Mouse (Mus musculus) adrenal gland, adult 2 months (tissue): ENCODE measurements at regions not wholly inside any gene's neighbourhood (a gene's known extent, or its start where the extent isn't known, plus 50 kb on each side); places are given as distances from the start of the nearest gene placed in this dataset.

Experiments used
- DNase-seq: peaks from one replicate; pipeline ENCODE4 v3.0.0; 2021

GRCm38 (mm10) chr10:70814354-70815131, 158.8 kb upstream of the Phyhipl start:
- no peak for DNase-seq

DNA sequence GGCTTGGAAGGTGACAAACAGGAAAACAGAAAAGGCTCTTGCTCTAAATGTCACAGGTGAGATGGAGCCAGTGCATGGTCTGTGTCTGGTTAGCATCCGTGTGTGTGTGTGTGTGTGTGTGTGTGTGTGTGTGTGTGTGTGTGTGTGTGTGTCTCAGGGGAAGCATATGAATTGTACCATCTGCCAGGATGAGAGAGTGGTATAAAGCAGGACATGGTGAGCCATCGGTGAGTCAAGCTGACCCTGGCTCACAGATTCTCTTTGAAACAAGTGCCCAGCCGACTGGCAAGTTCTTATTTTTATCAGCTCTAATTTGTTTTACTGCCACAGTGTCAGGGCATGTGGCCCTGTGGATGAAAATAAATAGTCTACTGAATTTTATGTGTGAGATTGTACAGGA, 153.6 kb upstream of the Phyhipl start:
- peak; percentile 74 for DNase-seq

GRCm38 (mm10) chr10:70806786-70807385, 151.1 kb upstream of the Phyhipl start:
- peak; percentile 53 for DNase-seq

DNA sequence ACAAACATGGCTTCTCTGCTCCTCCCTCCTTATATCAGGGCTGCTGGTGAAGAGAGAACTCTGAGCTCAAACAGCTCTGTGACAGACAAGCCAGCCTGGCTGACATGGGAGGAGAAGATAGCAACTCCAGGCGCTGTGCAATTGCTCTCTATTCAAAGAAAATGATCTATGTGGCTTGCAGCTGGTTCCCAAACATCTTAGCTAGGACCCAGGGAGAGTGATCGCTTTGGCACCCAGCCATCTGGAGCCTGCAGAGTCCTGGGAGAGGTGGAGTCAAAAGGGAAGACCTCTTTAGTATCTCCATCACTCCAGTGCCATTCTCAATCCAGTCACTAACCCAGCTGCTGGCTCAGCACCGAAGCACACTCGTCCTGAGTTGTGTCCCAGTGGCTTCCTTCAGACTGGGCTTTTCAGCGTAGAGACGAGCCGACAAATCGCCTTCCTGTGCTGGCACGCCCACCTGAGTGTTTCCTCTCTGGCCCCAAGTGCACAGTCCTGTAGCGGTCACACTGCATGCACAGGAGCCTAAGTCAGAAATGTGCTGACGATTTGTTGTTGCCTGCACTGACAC, 145.1 kb upstream of the Phyhipl start:
- DNase-seq = no peak

GRCm38 (mm10) chr10:70799906-70800305, 144.1 kb upstream of the Phyhipl start:
- DNase-seq = no peak

GRCm38 (mm10) chr10:70799191-70799742, 143.5 kb upstream of the Phyhipl start:
- peak; percentile 77 for DNase-seq

DNA sequence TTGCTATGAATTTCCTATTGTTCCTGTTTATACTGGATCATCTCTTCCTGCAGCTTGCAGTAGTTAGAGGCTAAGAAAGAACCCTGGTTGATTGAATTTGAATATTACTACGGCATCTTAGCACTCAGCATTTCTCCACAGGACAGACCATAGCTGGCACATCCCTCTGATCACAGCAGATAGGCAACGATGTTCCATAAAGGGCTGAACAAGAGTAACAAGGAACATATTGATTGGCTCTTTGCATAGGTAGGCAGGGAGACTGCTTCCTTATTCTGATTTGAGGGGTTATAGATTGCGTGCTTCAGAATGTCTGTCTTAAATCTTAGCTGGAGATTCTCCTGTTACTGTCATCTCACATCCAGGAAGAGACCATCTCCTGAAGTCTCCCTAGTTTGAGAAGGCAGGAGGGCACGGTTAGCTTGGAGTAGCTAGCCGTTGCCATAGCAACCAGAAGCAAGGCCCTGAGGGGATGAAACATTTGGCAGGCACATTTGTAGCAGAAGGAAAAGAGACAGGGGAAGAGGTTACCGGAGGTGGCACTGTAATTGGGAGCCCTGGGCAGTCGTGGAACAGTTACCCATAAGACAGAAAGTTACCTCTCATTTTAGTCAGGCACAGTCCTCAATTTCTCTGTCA, 133.2 kb upstream of the Phyhipl start:
- peak; percentile 7 for DNase-seq

DNA sequence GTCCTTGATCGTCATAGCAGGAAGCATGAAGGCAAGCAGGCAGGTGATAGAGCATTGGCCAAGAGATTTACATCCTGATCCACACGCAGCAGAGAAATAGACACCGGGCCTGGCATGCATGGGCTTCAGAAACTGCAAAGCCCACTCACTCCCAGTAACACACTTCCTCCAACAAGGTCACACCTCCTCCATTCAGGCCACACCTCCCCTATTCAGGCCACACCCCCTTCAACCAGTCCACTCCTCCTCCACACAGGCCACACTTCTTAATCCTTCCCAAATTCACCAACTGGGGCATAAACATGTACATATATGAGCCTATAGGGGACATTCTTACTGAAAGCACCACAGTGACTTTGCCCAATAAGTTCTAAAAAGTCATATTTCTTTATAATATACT, 125.3 kb upstream of the Phyhipl start:
- DNase-seq = no peak

- DNase-seq = no peak
These were observed 122.8 kb upstream of the Phyhipl start for GRCm38 (mm10) chr10:70778596-70778995.

GRCm38 (mm10) chr10:70774571-70774970, 118.8 kb upstream of the Phyhipl start:
- peak; percentile 4 for DNase-seq

DNA sequence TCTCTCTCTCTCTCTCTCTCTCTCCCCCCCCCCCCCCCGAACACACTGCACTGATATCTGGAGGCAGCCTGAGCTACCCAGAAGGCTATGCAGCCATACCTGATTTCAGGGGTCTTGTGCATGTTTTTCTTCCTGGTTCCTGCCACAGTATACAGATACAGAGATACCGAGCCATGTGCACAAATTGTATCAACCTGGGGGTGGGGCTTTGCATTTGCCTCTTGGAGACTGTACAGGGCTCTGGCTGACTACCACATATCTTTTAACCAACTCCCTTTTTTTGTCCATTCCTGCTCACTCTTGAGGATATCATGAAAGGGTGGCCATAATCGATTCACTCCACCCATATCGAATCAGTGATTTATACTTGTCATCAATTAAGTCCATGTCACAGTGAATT, 118.4 kb upstream of the Phyhipl start:
- no peak for DNase-seq

DNA sequence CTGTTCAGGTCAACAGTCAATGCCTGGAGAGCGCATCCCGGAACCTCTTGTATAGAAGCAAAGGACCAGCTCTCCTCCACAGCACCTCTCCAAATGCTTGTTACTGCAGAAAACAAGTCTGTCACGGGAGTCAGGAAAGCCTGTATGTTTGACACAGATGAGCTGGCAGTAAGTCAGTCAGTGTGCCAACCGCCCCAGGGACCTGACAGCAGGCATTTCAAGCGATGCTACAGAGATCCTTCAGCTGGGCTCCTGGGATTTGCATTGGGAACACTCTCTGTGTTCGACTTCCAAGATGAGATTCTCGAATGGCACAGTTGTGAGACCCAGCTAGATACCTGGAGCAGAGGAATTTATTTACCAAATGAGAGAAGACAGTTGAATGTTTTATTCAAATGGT, 111.7 kb upstream of the Phyhipl start:
- DNase-seq = no peak

DNA sequence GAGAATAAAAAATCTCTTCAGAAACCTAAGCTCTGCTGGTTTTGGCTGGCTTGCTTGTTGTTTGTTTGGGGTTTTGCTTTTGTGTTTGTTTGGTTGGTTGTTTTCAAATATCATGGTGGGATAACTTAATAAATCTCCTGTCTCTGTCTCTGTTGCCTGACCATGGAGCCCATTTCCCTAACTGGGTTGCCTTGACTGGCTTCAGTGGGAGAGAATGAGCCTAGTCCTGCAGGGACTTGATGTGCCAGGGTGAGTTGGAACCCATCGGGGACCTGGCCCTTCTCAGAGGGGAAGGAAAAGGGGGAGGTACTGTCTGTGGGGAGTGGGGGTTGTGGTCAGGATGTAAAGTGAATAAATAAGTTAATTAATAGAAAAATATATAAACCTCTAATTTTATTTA, 111.1 kb upstream of the Phyhipl start:
- no peak for DNase-seq

DNA sequence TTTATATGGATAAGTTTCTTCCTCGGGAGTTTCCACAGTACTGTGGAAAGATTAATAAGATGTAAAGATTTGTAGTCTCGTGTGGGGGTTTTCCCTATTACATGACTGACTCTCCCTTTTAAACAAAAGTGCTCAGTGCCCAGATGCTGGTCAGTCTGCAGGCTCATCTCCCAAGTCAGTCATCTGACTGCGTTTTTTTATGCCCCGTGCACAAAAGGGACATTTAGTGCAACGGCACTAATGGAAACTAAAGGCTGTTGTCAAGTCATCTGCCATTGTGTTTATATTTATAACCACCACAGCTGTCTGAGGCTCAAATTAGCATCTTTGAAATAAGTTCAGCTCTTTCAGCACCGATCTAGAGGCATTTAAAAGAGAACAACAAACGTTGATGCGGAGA, 110.7 kb upstream of the Phyhipl start:
- no peak for DNase-seq

DNA sequence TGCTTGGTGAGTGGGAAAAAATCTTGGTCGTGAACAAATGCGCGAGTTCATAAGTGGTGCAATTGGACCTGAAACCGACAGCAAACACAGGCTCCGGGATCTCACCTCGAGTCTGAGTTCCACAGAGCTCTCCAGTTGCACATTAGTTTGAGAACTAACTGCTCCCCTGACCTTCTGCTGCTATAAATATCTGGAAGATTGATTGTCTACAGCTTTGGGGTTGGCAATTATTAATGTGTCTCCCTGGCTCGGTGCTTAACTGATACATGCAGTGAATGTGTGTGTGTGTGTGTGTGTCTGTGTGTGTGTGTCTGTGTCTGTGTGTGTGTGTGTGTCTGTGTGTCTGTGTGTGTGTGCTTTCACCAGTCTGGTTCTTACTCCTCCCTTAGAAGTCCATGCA, 107.4 kb upstream of the Phyhipl start:
- DNase-seq = no peak

GRCm38 (mm10) chr10:70759686-70760085, 103.9 kb upstream of the Phyhipl start:
- DNase-seq = no peak

GRCm38 (mm10) chr10:70751771-70752170, 96.0 kb upstream of the Phyhipl start:
- no peak for DNase-seq

GRCm38 (mm10) chr10:70750356-70751145, 94.8 kb upstream of the Phyhipl start:
- DNase-seq = no peak

- no peak for DNase-seq
These were observed 90.8 kb upstream of the Phyhipl start for GRCm38 (mm10) chr10:70746612-70747011.

DNA sequence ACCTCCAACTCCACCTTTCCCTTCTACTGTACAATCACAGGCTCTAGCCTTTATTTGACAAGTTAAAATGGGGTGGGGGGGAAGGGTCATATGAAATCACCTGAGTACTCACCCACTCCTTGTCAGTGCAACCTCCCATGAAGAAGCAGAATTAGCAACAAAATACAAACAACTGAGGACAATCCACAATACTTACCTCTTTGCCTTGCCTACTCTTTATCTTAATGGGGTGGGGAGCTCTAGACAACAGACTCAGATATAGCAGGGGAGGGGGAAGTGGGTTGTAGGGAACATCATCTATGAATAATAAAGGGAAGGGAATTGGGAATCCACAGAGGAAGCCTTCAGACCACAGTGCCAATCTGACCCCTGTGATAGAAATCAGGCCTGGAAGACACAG, 86.1 kb upstream of the Phyhipl start:
- no peak for DNase-seq

GRCm38 (mm10) chr10:70740095-70740494, 84.3 kb upstream of the Phyhipl start:
- DNase-seq = peak; percentile 75
